Mouse (Mus musculus) layer of hippocampus, adult 6 months (tissue): ENCODE measurements around the gene Ttll13. TPM values are rescaled to one million over a fixed set of nuclear protein-coding genes. Genes with fewer than 3 reads are reported as not detected.

Experiments used
- long read RNA-seq, 2 experiments: library from polyadenylated mRNA; unstranded; transcript quantifications; one replicate each; pipeline ENCODE4 v2.0.0; 2019 to 2020
- polyA plus RNA-seq: library from polyadenylated mRNA; unstranded; fragments of <200 nt; fragmentation: Nextera tagmentation; gene quantifications from 2 replicates; pipeline ENCODE4 v1.2.3, GENCODE M21; 2021

The Ttll13 gene
- 0.65 and 1.4 TPM in 2 replicates for polyA plus RNA-seq
- long read RNA-seq, experiment 1, partial matches to known transcripts: 0 of 1 reads
- long read RNA-seq, experiment 1, other reads (novel, unspliced or antisense): 0 of 1 reads
- long read RNA-seq, experiment 2, partial matches to known transcripts: 0 of 1 reads
- long read RNA-seq, experiment 2, other reads (novel, unspliced or antisense): 1 of 1 reads

DNA sequence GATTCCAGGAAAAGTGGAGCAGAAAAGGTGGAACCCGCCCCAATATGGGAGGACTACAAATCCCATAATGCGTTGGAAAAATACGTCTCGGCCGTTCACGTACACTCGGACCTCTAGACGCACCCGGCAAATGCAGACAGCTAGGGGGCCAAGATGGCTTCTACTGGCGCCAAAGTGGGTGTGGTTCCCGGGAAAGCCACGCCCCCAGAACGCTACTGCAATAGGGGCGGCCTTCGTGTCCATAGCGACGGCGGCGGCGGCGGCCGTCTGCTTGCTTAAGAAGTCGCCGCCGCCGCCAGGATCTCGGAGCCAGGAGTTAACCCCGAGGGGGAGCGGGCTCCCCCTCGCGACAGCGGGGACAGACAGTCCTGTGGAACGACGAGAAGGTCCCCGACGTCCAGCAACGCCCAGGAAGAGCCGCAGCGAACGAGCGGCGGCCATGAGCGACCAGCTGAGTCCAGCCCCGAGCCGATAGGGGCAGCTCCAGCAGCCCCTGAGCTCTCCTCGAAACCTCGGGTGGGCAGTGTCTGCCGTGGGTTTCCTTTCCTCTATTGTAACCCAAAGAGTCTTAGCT is at the start of gene Ttll13:
TSS of gene Ttll13 (plus strand) at position 229 of the 574 bp plus-strand sequence.

GRCm38 (mm10) chr7:80232489-80233029 is 13.6 kb upstream of the Ttll13 start, which contains the start of the genes Cib1 and Gdpgp1:
TSS of gene Cib1 (minus strand) at chr7:80232813.
TSS of gene Gdpgp1 (plus strand) at chr7:80232865.

GRCm38 (mm10) chr7:80260625-80261371 is 14.6 kb downstream of the Ttll13 start, which contains the start of gene Ngrn:
TSS of gene Ngrn (plus strand) at chr7:80261215.

DNA sequence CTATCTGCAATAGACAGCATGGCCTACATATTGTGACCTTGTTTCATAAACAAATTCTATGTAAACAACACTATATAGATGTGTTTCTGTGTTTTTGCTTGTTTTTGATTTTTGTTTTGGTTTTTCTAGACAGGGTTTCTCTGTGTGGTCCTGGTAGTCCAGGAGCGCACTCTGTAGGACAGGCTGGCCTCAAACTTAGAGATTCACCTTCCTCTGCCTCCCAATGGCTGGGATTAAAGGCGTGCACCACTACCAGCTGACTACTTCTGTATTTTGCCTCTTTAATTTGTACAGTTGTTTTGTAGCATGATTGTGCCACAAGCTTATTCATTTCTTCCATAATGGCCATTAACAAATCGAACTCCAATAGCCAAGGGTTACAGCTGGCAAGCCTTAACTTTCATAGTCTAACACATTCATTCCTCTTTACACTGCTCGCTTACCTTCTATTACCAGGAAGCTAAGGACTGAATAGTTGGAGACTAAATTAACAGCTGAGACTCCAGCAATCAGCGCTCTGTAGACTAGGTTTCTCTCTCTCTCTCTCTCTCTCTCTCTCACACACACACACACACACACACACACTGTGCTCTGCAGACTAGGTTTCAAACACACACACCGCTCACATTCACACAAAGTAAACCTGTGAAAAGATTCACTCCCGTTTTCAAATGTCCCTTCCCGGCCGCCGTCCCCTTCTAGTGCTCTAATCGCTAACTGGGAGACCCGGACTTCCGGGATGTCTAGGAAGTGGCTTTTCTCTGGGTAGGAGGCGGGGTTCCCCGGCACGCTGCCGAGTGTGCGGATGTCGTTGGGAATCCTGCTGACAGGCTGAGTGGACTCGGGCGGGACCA is 22.9 kb downstream of the Ttll13 start, which contains the start of gene Vps33b:
TSS of gene Vps33b (plus strand) at position 753 of the 854 bp plus-strand sequence.

GRCm38 (mm10) chr7:80294062-80294763 is 48.0 kb downstream of the Ttll13 start, which contains the start of gene Prc1:
TSS of gene Prc1 (plus strand) at chr7:80294450.

Other genes with a start within 250 kb of the Ttll13 start
- 2.8 and 3.7 TPM in 2 replicates for gene Zfp710, start 221.6 kb upstream of the Ttll13 start, polyA plus RNA-seq
- 55.4 and 64.0 TPM in 2 replicates for gene Idh2, start 131.0 kb upstream of the Ttll13 start, polyA plus RNA-seq
- 15.3 and 15.8 TPM in 2 replicates for gene Sema4b, start 59.5 kb upstream of the Ttll13 start, polyA plus RNA-seq
- 65.6 and 83.1 TPM in 2 replicates for gene Cib1, start 13.6 kb upstream of the Ttll13 start, polyA plus RNA-seq
- 6.2 and 6.3 TPM in 2 replicates for gene Gdpgp1, start 13.5 kb upstream of the Ttll13 start, polyA plus RNA-seq
- 53.3 and 55.0 TPM in 2 replicates for gene Ngrn, start 14.8 kb downstream of the Ttll13 start, polyA plus RNA-seq
- gene Vps33b, start 23.3 kb downstream of the Ttll13 start, polyA plus RNA-seq: 12.5 and 12.7 TPM in 2 replicates
- 1.8 and 2.6 TPM in 2 replicates for gene Prc1, start 48.1 kb downstream of the Ttll13 start, polyA plus RNA-seq
- 0.55 and 1.1 TPM in 2 replicates for gene Rccd1, start 78.1 kb downstream of the Ttll13 start, polyA plus RNA-seq
- 14.6 and 16.2 TPM in 2 replicates for gene Unc45a, start 94.6 kb downstream of the Ttll13 start, polyA plus RNA-seq
- gene Hddc3, start 96.7 kb downstream of the Ttll13 start, polyA plus RNA-seq: 21.8 and 32.7 TPM in 2 replicates
- gene Man2a2, start 125.0 kb downstream of the Ttll13 start, polyA plus RNA-seq: 11.2 and 12.0 TPM in 2 replicates
- 1.0 TPM in 2 replicates for gene Fes, start 141.6 kb downstream of the Ttll13 start, polyA plus RNA-seq
- gene Furin, start 159.1 kb downstream of the Ttll13 start, polyA plus RNA-seq: 2.6 and 2.7 TPM in 2 replicates